ENCODE assay signal across 8 mouse cellular contexts in the genomic region with DNA sequence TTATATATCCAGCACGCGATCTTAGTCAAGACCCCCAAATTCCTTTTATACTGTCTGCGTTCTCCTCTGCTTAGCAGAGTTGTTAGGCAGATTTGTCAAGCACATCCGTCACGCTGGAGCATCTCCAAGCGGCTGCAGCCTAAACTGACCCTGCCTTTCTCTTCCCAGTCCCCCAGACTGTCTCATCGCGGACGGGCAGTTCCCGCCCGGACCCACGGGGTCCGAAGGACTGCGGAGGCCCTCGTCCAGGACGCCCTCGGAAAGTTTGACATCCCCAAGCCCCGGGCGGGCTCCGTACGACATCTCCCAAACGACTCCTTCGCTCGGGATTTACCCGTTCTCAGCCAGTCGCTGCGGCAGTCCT. TPM values are rescaled to one million over a fixed set of nuclear protein-coding genes. Genes with fewer than 3 reads are reported as not detected.
DNase-seq lines count a peak whose midpoint lies in the region; ATAC-seq and TF ChIP-seq lines count a peak whose summit lies in the region.

No protein-coding gene starts in this region.

- TF ChIP-seq POLR2A in cortical plate, adult 2 months (IDR thresholded peaks at IDR 0.05; ENCODE audit: extremely low read depth, insufficient read depth, low read length), result no peak

- peak overlapping the region; percentile 89 for H3K27ac ChIP-seq in layer of hippocampus, adult 2 months
- H3K27ac ChIP-seq in cortical plate, adult 2 months (ENCODE audit: insufficient read depth, low read length), result no peak overlapping the region

- peaks cover 1% of the 10 kb centered on the region; the same call in 1 of the 2 replicates for H3K4me1 ChIP-seq in cortical plate, adult 2 months (ENCODE audit: control insufficient read depth, insufficient read depth, low read length)

- TF ChIP-seq CTCF in layer of hippocampus, adult 2 months (conservative IDR thresholded peaks at IDR 0.05), result no peak
- no peak for TF ChIP-seq CTCF in cortical plate, adult 2 months (IDR thresholded peaks at IDR 0.05; ENCODE audit: extremely low read depth, insufficient read depth, low read length)

- peak overlapping the region; percentile 79 for H3K4me3 ChIP-seq in layer of hippocampus, adult 2 months
- peak overlapping the region; percentile 61 for H3K4me3 ChIP-seq in cortical plate, adult 2 months (ENCODE audit: insufficient read depth, low read length)

- DNase-seq in layer of hippocampus, adult 2 months (ENCODE audit: low spot score in 2 of 2), result peak in 1 of 2 experiments; percentile 3
- no peak for DNase-seq in layer of hippocampus, postnatal 10 days (ENCODE audit: low spot score in 2 of 2)
- no peak for DNase-seq in ovary, postnatal 36 days (ENCODE audit: low spot score)
- DNase-seq in cerebellum, adult 11 months, result no peak
- no peak for DNase-seq in kidney, adult 8-10 months

- ATAC-seq in inflammation-experienced regulatory T-cells, adult 6 months, result peak; percentile 12
- ATAC-seq in monocyte, adult 5-6 weeks (replicated peaks; ENCODE audit: insufficient number of reproducible peaks, low FRiP score, low TSS enrichment, poor library complexity, severe bottlenecking), result peak; percentile 37

RNA-seq across cellular contexts. Expression of a gene that starts 0.5 kb away (rescaled TPM):
- total RNA-seq in layer of hippocampus, adult 2 months (2021), result under 1 TPM; 0.32 to 0.79 TPM
- 1 to 10 TPM; 1.9 to 2.4 TPM for total RNA-seq in layer of hippocampus, postnatal 10 days (2021)
- polyA plus RNA-seq in cortical plate, adult 2 months (2012; rRNA removed), result 0.25 and 0.33 TPM in 2 replicates
- polyA plus RNA-seq in inflammation-experienced regulatory T-cells, adult 6 months (2017; shearing (Covaris generic)), result 10 to 100 TPM in 1 of 3 experiments, 1 to 10 TPM in 2; 4.7 to 68.2 (median 8.7) TPM
- 0.76 to 2.9 TPM (median 2.3 TPM) in 3 replicates for total RNA-seq in monocyte, adult 5-6 weeks (2017)

RNA-seq across cellular contexts. Expression of a gene that starts 29.8 kb away (rescaled TPM):
- 1 to 10 TPM; 6.9 to 8.3 TPM for total RNA-seq in layer of hippocampus, adult 2 months (2021)
- total RNA-seq in layer of hippocampus, postnatal 10 days (2021), result 10 to 100 TPM; 20.5 to 21.4 TPM
- polyA plus RNA-seq in cortical plate, adult 2 months (2012; rRNA removed), result 4.8 and 5.8 TPM in 2 replicates
- under 1 TPM in 2 of 3 experiments, not detected in 1; 0.08 to 0.28 TPM for polyA plus RNA-seq in inflammation-experienced regulatory T-cells, adult 6 months (2017; shearing (Covaris generic))
- total RNA-seq in monocyte, adult 5-6 weeks (2017), result 0.21 TPM in 1 of 3 replicates, not detected in the others
